Mouse (Mus musculus) stomach, embryonic 16.5 days (tissue): ENCODE measurements around the gene Gm45713. TPM values are rescaled to one million over a fixed set of nuclear protein-coding genes. Genes with fewer than 3 reads are reported as not detected.
A peak's percentile ranks its signal among the peaks of the same experiment; 100 is the strongest.

Experiments used
- ATAC-seq: fragments of 200-750 bp; cut with Nextera tagmentation; 2 replicates; pipeline ENCODE4 v1.8.0; 2017; ENCODE audit warnings: moderate number of reproducible peaks, moderate TSS enrichment; ENCODE audit not compliant: insufficient read depth, low FRiP score
- H3K27ac ChIP-seq: fragments of 300-500 bp; sonication (generic); 2 replicates; pipeline ENCODE4 v1.5.1; 2014; ENCODE audit warnings: low read length
- H3K27me3 ChIP-seq: fragments of 300-500 bp; sonication (generic); 2 replicates; pipeline ENCODE4 v1.6.1; 2014; ENCODE audit warnings: low read length, control low read depth, mixed read lengths; ENCODE audit not compliant: control insufficient read depth, insufficient read depth
- H3K36me3 ChIP-seq: fragments of 300-500 bp; sonication (generic); 2 replicates; pipeline ENCODE4 v1.6.1; 2014; ENCODE audit warnings: low read length; ENCODE audit not compliant: control insufficient read depth, insufficient read depth
- H3K4me1 ChIP-seq: fragments of 300-500 bp; sonication (generic); 2 replicates; pipeline ENCODE4 v1.6.1; 2014; ENCODE audit warnings: low read length, control low read depth, mixed read lengths; ENCODE audit not compliant: control insufficient read depth, insufficient read depth
- H3K4me2 ChIP-seq: fragments of 300-500 bp; sonication (generic); 2 replicates; pipeline ENCODE4 v1.6.1; 2014; ENCODE audit warnings: low read depth, low read length, mixed read lengths
- H3K4me3 ChIP-seq: fragments of 300-500 bp; sonication (generic); replicated peaks from 2 replicates; pipeline ENCODE4 v1.5.1; 2014; ENCODE audit warnings: mild to moderate bottlenecking, low read length
- H3K9ac ChIP-seq: fragments of 300-500 bp; sonication (generic); 2 replicates; pipeline ENCODE4 v1.6.1; 2014; ENCODE audit warnings: low read length
- H3K9me3 ChIP-seq: fragments of 300-500 bp; sonication (generic); replicated peaks from 2 replicates; pipeline ENCODE4 v1.6.1; 2016; ENCODE audit warnings: low read length, control low read depth; ENCODE audit not compliant: control insufficient read depth
- WGBS: fragments of 180-500 bp; shearing (Covaris S2); extraction: QIAGEN DNeasy Blood & Tissue Kit; methylation state at CpG from one replicate; pipeline ENCODE4 v1.1.7; 2014; 5-methylcytosine and 5-hydroxymethylcytosine counted together
- polyA plus RNA-seq: library from polyadenylated mRNA; unstranded; fragments of >200 nt; fragmentation: Nextera tagmentation; extraction: Ambion mirVana; gene quantifications from 2 replicates; pipeline ENCODE4 v1.2.1, GENCODE M21; 2015

Gm45713 gene
- polyA plus RNA-seq, 1 experiment from 2014 or later: not detected

DNA sequence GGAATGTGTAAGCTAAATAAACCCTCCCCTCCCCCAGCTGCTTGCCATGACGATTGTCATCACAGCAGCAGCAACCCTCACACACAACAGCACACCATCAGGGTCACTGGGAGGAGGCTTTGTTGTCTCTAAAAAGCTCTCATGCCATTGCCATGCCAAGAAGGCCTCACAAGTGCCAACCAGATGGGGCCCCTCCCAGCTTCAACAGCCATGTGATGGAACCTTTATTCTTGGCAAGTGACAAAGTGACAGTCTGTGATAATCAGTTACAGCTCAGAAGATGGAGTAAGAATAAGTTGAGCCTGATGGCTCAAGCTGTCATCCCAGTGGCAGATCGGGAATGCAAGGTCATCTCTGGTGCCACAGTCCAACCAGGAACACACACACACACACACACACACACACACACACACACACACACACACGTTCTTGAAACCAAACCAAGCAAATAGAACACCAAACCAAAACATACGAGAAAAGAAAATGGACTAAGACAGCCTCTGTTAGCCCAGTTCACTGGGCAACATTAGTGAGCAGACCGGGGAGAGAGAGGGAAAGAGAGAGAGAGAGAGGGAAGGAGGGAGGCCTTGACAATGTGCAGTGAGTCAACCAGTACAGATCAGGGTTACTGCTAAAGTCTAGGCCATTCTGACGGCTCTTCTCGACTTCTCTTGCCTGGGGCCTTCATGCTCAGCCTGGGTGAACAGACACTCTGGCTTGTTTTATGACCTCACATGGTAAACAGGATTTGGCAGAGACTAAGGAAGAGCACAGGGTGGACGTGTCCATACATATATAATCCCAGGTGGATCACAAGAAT, 4.1 kb upstream of the Gm45713 start:
- Histone ChIP-seq H3K4me1 (peaks cover 9% of the 10 kb centered on the region; the same call in 1 of the 2 replicates), H3K27ac (no peak overlapping the region), H3K36me3 (no peaks in the 10 kb centered on the region; the same call in 1 of the 2 replicates), H3K4me3 (no peak overlapping the region), H3K9me3 (no peaks in the 10 kb centered on the region), H3K27me3 (no peaks in the 10 kb centered on the region), H3K9ac (no peak overlapping the region), H3K4me2 (no peak overlapping the region)
- ATAC-seq: no peak
- 72% methylated on average over 8 of the region's 8 CpGs for WGBS

DNA sequence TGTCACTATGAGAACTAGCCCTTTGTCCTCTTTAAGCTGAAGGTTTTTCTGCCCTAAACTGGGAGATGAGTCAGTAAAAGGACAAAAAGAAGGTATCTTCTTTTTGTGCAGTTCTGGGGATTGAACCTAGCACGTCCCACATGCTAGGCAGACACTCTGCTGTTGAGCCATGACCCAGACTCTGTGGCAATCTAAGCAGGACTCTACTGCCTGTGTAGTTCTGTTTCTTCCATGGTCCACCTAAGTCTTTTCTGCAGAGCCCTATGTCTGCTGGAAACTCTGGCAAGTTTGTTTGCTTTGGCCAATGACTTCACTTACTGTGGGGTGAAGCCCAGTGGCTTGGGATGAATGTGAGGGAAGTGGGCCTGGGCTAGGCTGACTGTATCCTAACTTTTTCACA, 2.4 kb upstream of the Gm45713 start:
- Histone ChIP-seq H3K27me3 (no peaks in the 10 kb centered on the region), H3K4me2 (no peak overlapping the region), H3K9me3 (peaks cover 1% of the 10 kb centered on the region; the same call in 1 of the 2 replicates), H3K27ac (no peak overlapping the region), H3K4me3 (no peak overlapping the region), H3K4me1 (peaks cover 9% of the 10 kb centered on the region), H3K9ac (no peak overlapping the region), H3K36me3 (no peaks in the 10 kb centered on the region; the same call in 1 of the 2 replicates)
- 90% methylated on average over 1 of the region's 1 CpGs for WGBS
- ATAC-seq: no peak

DNA sequence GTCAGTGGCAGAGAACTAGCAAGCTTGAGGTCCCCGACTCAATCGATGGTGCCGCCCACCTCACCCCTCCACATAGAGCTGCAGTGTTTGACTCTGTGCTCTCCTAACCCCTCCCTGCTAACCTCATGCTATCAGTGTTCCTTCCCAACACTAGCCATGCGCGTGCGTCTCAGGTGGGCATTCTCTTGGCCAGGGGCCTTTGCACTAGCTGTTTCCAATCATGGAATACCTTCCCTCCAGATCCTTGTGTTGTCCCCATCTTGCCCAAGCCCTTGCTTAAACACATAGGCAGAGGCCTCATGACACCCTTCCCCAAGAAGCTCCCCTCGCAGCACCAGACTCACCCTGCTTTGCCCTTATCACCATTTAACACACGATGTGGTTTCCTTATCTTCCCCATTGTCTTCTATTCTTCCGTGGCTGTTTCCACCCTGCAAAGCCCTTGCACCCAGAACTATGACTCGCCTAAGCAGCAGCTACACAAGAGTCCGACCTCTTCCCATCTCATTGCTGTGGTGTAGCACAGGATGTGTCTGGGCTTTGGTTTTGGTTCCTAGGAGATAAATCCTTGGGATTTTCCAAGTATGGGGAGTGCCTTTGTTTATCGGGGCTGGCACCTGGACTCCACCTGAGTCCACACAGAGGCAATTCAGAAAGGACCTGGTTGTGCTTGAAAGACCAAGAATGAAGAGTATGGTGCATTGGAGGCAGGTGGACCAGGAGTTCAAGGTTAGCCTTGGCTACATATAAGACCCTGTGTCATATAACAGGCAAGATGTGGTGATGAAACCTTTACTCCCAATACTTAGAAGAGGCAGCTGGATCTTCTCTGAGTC, 1.4 kb upstream of the Gm45713 start:
- no peak overlapping the region for H3K9ac ChIP-seq
- 63% methylated on average over 12 of the region's 12 CpGs for WGBS
- peaks cover 9% of the 10 kb centered on the region for H3K4me1 ChIP-seq
- H3K27ac ChIP-seq: no peak overlapping the region
- H3K4me3 ChIP-seq: no peak overlapping the region
- ATAC-seq: no peak
- H3K9me3 ChIP-seq: peaks cover 4% of the 10 kb centered on the region; the same call in 1 of the 2 replicates
- H3K27me3 ChIP-seq: no peaks in the 10 kb centered on the region
- H3K36me3 ChIP-seq: no peaks in the 10 kb centered on the region; the same call in 1 of the 2 replicates
- H3K4me2 ChIP-seq: no peak overlapping the region

DNA sequence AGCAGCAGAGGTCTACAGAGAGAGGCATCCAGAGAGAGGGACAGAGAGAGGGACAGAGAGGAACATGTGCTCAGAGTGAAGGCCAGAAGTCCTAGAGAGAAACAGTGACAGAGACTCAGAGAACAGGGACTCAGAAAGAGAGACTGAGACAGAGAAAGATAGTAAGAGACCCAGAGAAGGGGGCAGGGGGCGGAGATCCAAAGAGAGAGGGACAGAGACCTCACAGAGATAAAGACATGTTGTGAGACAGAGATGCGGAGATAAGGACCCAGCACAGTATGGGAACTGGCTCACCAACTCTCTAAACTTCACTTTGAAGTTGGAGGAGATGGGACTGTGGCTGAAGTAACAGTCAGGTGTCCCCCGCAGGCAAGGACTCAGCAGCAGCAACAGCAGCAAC, 661 bp downstream of the Gm45713 start:
- no peak for ATAC-seq
- Histone ChIP-seq H3K4me2 (peak overlapping the region; percentile 81), H3K4me1 (peaks cover 9% of the 10 kb centered on the region), H3K9ac (no peak overlapping the region; the same call in 1 of the 2 replicates), H3K36me3 (no peaks in the 10 kb centered on the region; the same call in 1 of the 2 replicates), H3K27ac (no peak overlapping the region), H3K9me3 (peaks cover 4% of the 10 kb centered on the region; the same call in 1 of the 2 replicates), H3K27me3 (no peaks in the 10 kb centered on the region), H3K4me3 (peak overlapping the region; percentile 75)
- 77% methylated on average over 3 of the region's 3 CpGs for whole genome bisulfite sequencing

DNA sequence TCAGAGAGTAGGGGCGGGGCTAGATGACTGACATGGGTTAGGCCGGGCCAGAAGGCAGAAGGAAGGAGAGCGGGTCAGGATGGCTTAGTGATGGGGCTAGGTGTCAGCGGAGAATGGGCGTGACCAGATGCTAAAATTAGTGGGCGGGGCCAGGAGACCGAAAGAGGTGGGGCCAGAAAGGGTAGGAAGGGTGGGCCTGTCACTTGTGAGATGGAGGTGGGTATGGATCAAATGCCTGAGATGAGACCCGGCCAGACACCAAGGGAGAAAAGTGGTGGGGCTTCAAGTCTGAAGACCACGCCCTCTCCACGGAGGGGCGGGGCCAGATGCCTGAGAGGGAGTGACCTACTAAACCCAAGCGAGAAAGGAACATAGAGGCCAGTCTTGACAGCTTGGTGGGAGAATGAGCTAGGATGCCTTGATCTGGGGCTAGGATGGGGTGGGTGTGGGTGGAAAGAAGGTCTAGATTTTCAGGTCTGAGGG, 1.4 kb downstream of the Gm45713 start:
- Histone ChIP-seq H3K4me2 (no peak overlapping the region), H3K4me1 (peaks cover 12% of the 10 kb centered on the region), H3K9me3 (peaks cover 4% of the 10 kb centered on the region; the same call in 1 of the 2 replicates), H3K36me3 (no peaks in the 10 kb centered on the region; the same call in 1 of the 2 replicates), H3K27me3 (no peaks in the 10 kb centered on the region), H3K27ac (no peak overlapping the region), H3K4me3 (no peak overlapping the region), H3K9ac (no peak overlapping the region)
- 13% methylated on average over 12 of the region's 12 CpGs for WGBS
- 0 out of 2 replicates have a peak, but pooled peaks have one; percentile 12 for ATAC-seq

DNA sequence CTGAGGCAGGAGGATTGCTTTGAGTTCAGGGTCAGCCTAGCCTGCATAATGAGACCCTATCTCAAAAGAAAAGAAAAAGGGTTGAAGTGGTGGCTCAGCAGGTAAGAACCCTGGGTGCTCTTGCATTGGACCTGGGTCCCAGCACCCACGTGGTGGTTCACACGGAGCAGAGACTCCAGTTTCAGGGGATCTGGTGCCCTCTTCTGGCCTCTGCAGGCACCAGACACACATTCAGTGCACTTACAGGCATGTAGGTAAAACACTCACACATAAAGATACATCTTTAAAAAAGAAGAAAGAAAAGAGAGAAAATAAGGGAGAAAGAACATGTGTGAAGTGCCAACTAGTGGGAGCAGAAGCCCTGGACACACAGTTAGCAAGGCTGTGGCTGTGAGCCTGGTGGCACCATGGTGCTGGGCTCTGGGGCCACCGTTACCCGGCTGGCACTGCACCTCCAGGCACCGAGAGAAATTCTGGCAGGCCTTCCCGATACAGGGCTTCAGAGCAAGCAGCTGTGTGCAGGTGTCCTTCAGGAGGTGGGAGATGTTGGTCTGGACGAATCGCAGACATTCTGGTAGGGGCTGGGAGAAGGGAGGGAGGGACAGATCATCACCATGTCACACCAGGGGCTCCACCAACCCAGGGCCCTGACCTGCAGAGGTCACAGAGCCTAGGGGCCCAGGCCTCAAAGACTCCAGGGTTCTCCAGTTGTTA, 2.4 kb downstream of the Gm45713 start:
- Histone ChIP-seq H3K27me3 (no peaks in the 10 kb centered on the region), H3K36me3 (no peaks in the 10 kb centered on the region), H3K4me3 (no peak overlapping the region), H3K27ac (no peak overlapping the region), H3K9ac (no peak overlapping the region), H3K4me2 (no peak overlapping the region), H3K9me3 (peaks cover 4% of the 10 kb centered on the region; the same call in 1 of the 2 replicates), H3K4me1 (peaks cover 14% of the 10 kb centered on the region)
- ATAC-seq: no peak
- WGBS: 77% methylated on average over 8 of the region's 8 CpGs

DNA sequence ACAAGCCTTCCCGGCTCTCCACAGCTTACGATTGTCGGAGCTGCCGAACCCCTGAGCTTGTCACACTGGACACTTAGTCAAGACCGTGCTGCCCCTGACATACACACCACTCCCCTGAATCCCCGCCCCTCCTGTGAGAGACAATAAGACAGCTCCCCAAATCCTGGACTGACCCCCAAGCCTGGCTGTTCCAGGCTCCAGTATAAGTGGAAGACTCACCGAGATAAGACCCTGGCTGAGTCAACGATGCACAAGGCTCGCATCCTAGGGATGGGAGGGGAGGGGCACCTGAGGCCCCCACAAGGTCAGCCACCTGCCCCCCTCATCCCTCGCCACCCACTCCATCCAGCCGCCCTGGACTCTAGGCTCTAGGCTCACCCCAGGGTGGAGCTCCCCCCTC, 4.2 kb downstream of the Gm45713 start:
- no peak overlapping the region for H3K27ac ChIP-seq
- peaks cover 4% of the 10 kb centered on the region for H3K36me3 ChIP-seq
- ATAC-seq: no peak
- H3K9me3 ChIP-seq: peaks cover 4% of the 10 kb centered on the region; the same call in 1 of the 2 replicates
- no peak overlapping the region for H3K4me3 ChIP-seq
- H3K4me1 ChIP-seq: peaks cover 16% of the 10 kb centered on the region
- no peaks in the 10 kb centered on the region for H3K27me3 ChIP-seq
- H3K9ac ChIP-seq: no peak overlapping the region
- 68% methylated on average over 11 of the region's 11 CpGs for WGBS
- no peak overlapping the region for H3K4me2 ChIP-seq

DNA sequence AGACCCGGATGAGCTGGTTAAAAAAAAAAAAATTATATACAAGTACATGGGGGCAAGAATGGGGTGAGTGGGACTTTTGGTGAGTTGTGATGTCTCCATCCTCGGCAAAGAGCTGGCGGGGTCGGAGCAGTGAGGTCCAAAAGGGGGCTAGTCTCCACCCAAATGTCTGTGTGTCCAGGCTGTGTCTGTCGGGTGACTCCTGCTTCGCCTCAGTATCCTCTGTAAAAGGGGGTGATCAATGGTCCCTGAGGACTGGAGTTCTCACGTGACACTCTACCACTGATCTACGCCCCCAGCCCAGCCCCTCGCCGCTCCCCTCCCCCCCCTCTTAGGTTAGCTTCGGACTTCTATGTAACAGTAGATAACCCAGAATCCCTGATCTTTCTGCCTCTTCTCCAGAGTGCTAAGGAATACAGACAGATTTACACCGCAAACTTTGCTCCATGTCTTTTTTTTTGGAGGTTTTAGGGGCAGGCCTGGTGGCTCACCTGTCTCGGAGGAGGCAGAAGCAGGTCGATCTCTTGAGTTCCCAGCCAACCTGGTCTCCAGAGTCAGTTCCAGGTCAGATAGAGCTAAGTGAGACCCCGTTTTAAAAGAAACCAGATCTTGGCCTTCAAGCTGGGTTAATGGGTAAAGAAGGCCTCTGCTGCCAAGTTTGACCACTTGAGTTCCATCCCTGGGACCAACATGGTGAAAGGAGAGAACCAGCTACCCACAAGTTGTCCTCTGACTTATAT, 6.1 kb downstream of the Gm45713 start:
- no peaks in the 10 kb centered on the region for H3K27me3 ChIP-seq
- 56% methylated on average over 15 of the region's 15 CpGs for WGBS
- H3K9ac ChIP-seq: peak overlapping the region; percentile 73
- peak overlapping the region; percentile 68 for H3K4me2 ChIP-seq
- peaks cover 4% of the 10 kb centered on the region; the same call in 1 of the 2 replicates for H3K9me3 ChIP-seq
- H3K4me3 ChIP-seq: peak overlapping the region; percentile 50
- ATAC-seq: no peak
- peak overlapping the region; percentile 84 for H3K27ac ChIP-seq
- H3K4me1 ChIP-seq: peaks cover 23% of the 10 kb centered on the region
- H3K36me3 ChIP-seq: peaks cover 15% of the 10 kb centered on the region
